Mouse (Mus musculus): ENCODE measurements around the gene Asb11. TPM values are rescaled to one million over a fixed set of nuclear protein-coding genes. Genes with fewer than 3 reads are reported as not detected.

The Asb11 gene
- polyA plus RNA-seq, 1 experiment from 2014 or later = not detected

- Histone ChIP-seq H3K9me3 (ENCODE audit: control insufficient read depth, low read length) (no peaks in the 10 kb centered on the region), H3K36me3 (ENCODE audit: control insufficient read depth, insufficient read depth, low read length) (no peaks in the 10 kb centered on the region), H3K27me3 (ENCODE audit: control insufficient read depth, insufficient read depth, low read length) (no peaks in the 10 kb centered on the region), H3K4me3 (ENCODE audit: low read depth, low read length) (no peak overlapping the region), H3K27ac (ENCODE audit: low read depth, low read length) (no peak overlapping the region), H3K4me1 (replicated peaks; ENCODE audit: control insufficient read depth, insufficient read depth, low read length) (no peaks in the 10 kb centered on the region), H3K9ac (ENCODE audit: low read length) (no peak overlapping the region), H3K4me2 (ENCODE audit: low read depth, low read length, severe bottlenecking) (no peak overlapping the region)
- no peak for ATAC-seq (replicated peaks; ENCODE audit: low FRiP score)
- no peak for DNase-seq (ENCODE audit: low spot score)
- WGBS = 91% methylated on average over 2 of the region's 2 CpGs
Measured at GRCm38 (mm10) chrX:164447682-164448071, 10.9 kb downstream of the Asb11 start.

GRCm38 (mm10) chrX:164449201-164449600, 12.4 kb downstream of the Asb11 start:
- Histone ChIP-seq H3K27me3 (ENCODE audit: control insufficient read depth, insufficient read depth, low read length) (no peaks in the 10 kb centered on the region), H3K4me1 (replicated peaks; ENCODE audit: control insufficient read depth, insufficient read depth, low read length) (no peaks in the 10 kb centered on the region), H3K27ac (ENCODE audit: low read depth, low read length) (no peak overlapping the region), H3K4me3 (ENCODE audit: low read depth, low read length) (no peak overlapping the region), H3K36me3 (ENCODE audit: control insufficient read depth, insufficient read depth, low read length) (no peaks in the 10 kb centered on the region), H3K9me3 (ENCODE audit: control insufficient read depth, low read length) (no peaks in the 10 kb centered on the region), H3K9ac (ENCODE audit: low read length) (no peak overlapping the region), H3K4me2 (ENCODE audit: low read depth, low read length, severe bottlenecking) (no peak overlapping the region)
- WGBS = 44% methylated on average over 3 of the region's 3 CpGs
- no peak for DNase-seq (ENCODE audit: low spot score)
- no peak for ATAC-seq (replicated peaks; ENCODE audit: low FRiP score)

GRCm38 (mm10) chrX:164459205-164459878, 22.5 kb downstream of the Asb11 start:
- Histone ChIP-seq H3K27ac (ENCODE audit: low read depth, low read length) (no peak overlapping the region), H3K36me3 (ENCODE audit: control insufficient read depth, insufficient read depth, low read length) (no peaks in the 10 kb centered on the region), H3K4me2 (ENCODE audit: low read depth, low read length, severe bottlenecking) (no peak overlapping the region), H3K9me3 (ENCODE audit: control insufficient read depth, low read length) (no peaks in the 10 kb centered on the region), H3K27me3 (ENCODE audit: control insufficient read depth, insufficient read depth, low read length) (no peaks in the 10 kb centered on the region), H3K4me1 (replicated peaks; ENCODE audit: control insufficient read depth, insufficient read depth, low read length) (no peaks in the 10 kb centered on the region), H3K9ac (ENCODE audit: low read length) (no peak overlapping the region), H3K4me3 (ENCODE audit: low read depth, low read length) (no peak overlapping the region)
- DNase-seq (ENCODE audit: low spot score) (no peak), ATAC-seq (replicated peaks; ENCODE audit: low FRiP score) (no peak)
- 71% methylated on average over 6 of the region's 6 CpGs for WGBS

- H3K4me3 ChIP-seq (ENCODE audit: low read depth, low read length) = no peak overlapping the region
- no peak overlapping the region for H3K4me2 ChIP-seq (ENCODE audit: low read depth, low read length, severe bottlenecking)
- WGBS = 69% methylated on average over 2 of the region's 2 CpGs
- no peak overlapping the region for H3K27ac ChIP-seq (ENCODE audit: low read depth, low read length)
- no peaks in the 10 kb centered on the region for H3K4me1 ChIP-seq (replicated peaks; ENCODE audit: control insufficient read depth, insufficient read depth, low read length)
- H3K9me3 ChIP-seq (ENCODE audit: control insufficient read depth, low read length) = no peaks in the 10 kb centered on the region
- H3K36me3 ChIP-seq (ENCODE audit: control insufficient read depth, insufficient read depth, low read length) = no peaks in the 10 kb centered on the region
- ATAC-seq (replicated peaks; ENCODE audit: low FRiP score) (no peak), DNase-seq (ENCODE audit: low spot score) (no peak)
- H3K27me3 ChIP-seq (ENCODE audit: control insufficient read depth, insufficient read depth, low read length) = no peaks in the 10 kb centered on the region
- H3K9ac ChIP-seq (ENCODE audit: low read length) = no peak overlapping the region
Measured at GRCm38 (mm10) chrX:164502258-164502657, 65.5 kb downstream of the Asb11 start.

GRCm38 (mm10) chrX:164505709-164506498, 69.1 kb downstream of the Asb11 start, which contains the start of gene Asb9:
TSS of gene Asb9 (plus strand) at chrX:164506327.
- no peaks in the 10 kb centered on the region for H3K36me3 ChIP-seq (ENCODE audit: control insufficient read depth, insufficient read depth, low read length)
- WGBS = 73% methylated on average over 10 of the region's 10 CpGs
- H3K4me1 ChIP-seq (replicated peaks; ENCODE audit: control insufficient read depth, insufficient read depth, low read length) = no peaks in the 10 kb centered on the region
- no peaks in the 10 kb centered on the region for H3K9me3 ChIP-seq (ENCODE audit: control insufficient read depth, low read length)
- no peaks in the 10 kb centered on the region; the same call in 1 of the 2 replicates for H3K27me3 ChIP-seq (ENCODE audit: control insufficient read depth, insufficient read depth, low read length)
- no peak for ATAC-seq (replicated peaks; ENCODE audit: low FRiP score)
- DNase-seq (ENCODE audit: low spot score) = no peak
- no peak within 1 kb of the TSS for H3K9ac ChIP-seq (ENCODE audit: low read length)
- H3K4me2 ChIP-seq (ENCODE audit: low read depth, low read length, severe bottlenecking) = no peak within 1 kb of the TSS
- no peak within 1 kb of the TSS for H3K27ac ChIP-seq (ENCODE audit: low read depth, low read length)
- H3K4me3 ChIP-seq (ENCODE audit: low read depth, low read length) = no peak within 1 kb of the TSS

- no peak overlapping the region for H3K4me3 ChIP-seq (ENCODE audit: low read depth, low read length)
- H3K4me2 ChIP-seq (ENCODE audit: low read depth, low read length, severe bottlenecking) = no peak overlapping the region
- ATAC-seq (replicated peaks; ENCODE audit: low FRiP score) (no peak), DNase-seq (ENCODE audit: low spot score) (no peak)
- no peaks in the 10 kb centered on the region for H3K4me1 ChIP-seq (replicated peaks; ENCODE audit: control insufficient read depth, insufficient read depth, low read length)
- H3K27ac ChIP-seq (ENCODE audit: low read depth, low read length) = no peak overlapping the region
- no peaks in the 10 kb centered on the region for H3K36me3 ChIP-seq (ENCODE audit: control insufficient read depth, insufficient read depth, low read length)
- no peak overlapping the region for H3K9ac ChIP-seq (ENCODE audit: low read length)
- H3K27me3 ChIP-seq (ENCODE audit: control insufficient read depth, insufficient read depth, low read length) = no peaks in the 10 kb centered on the region; the same call in 1 of the 2 replicates
- WGBS = 82% methylated on average over 4 of the region's 4 CpGs
- no peaks in the 10 kb centered on the region for H3K9me3 ChIP-seq (ENCODE audit: control insufficient read depth, low read length)
Measured at GRCm38 (mm10) chrX:164507068-164507467, 70.3 kb downstream of the Asb11 start.

- Histone ChIP-seq H3K9me3 (ENCODE audit: control insufficient read depth, low read length) (no peaks in the 10 kb centered on the region), H3K9ac (ENCODE audit: low read length) (no peak overlapping the region), H3K4me3 (ENCODE audit: low read depth, low read length) (no peak overlapping the region), H3K36me3 (ENCODE audit: control insufficient read depth, insufficient read depth, low read length) (no peaks in the 10 kb centered on the region), H3K4me2 (ENCODE audit: low read depth, low read length, severe bottlenecking) (no peak overlapping the region), H3K27me3 (ENCODE audit: control insufficient read depth, insufficient read depth, low read length) (no peaks in the 10 kb centered on the region; the same call in 1 of the 2 replicates), H3K27ac (ENCODE audit: low read depth, low read length) (no peak overlapping the region), H3K4me1 (replicated peaks; ENCODE audit: control insufficient read depth, insufficient read depth, low read length) (no peaks in the 10 kb centered on the region)
- WGBS = 72% methylated on average over 3 of the region's 3 CpGs
- ATAC-seq (replicated peaks; ENCODE audit: low FRiP score) = no peak
- no peak for DNase-seq (ENCODE audit: low spot score)
Measured at GRCm38 (mm10) chrX:164508728-164509127, 71.9 kb downstream of the Asb11 start.

Measured in forebrain, embryonic 11.5 days (tissue).